Mouse (Mus musculus) adrenal gland, postnatal 25 days (tissue): ENCODE data around the gene Col4a2. TPM values are rescaled to one million over a fixed set of nuclear protein-coding genes. Genes with fewer than 3 reads are reported as not detected.

Source experiments
- DNase-seq: peaks from one replicate; pipeline ENCODE4 v3.0.0; 2021; ENCODE audit warnings: mixed read lengths
- total RNA-seq: library from RNA; stranded (reverse); gene quantifications from 2 replicates; pipeline ENCODE4 v1.2.3, GENCODE M21; 2021

The Col4a2 gene
- total RNA-seq, 1 experiment from 2014 or later = 214 TPM

DNA sequence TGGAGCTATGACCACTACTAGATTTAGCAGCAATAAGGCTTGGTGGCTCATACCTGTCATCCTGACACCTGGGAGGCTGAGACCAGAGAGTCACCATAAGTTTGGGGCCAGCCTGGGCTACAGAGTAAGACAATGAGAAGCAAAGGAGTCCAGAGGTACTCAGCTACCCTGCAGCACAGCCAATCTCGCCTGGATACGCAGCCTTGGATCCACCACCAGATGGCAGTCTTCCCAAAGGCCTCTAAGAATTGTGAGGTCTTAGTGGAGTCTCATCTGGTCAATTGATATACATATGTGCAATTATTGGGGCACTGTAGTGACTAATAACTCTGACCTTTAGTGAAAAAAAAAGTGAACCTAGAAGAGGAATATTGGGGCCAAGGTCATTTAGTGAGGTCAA, 107.0 kb downstream of the Col4a2 start:
- DNase-seq = peak; percentile 50

DNA sequence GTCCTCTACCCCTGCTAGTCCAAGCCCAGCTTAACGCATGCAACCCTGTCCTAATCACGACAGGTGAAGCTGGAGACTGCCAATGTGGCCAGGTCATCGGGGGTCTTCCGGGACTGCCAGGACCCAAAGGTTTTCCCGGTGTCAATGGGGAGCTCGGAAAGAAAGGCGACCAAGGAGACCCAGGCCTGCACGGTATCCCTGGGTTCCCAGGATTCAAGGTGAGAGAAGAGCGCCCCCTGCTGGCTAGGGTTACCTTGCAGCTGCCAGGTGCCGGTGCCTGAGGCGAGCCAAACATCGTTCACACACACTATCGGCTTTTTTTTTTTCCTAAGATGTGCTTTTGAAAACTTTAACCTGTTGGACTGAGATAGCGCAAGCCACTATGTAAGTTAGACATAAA, 108.5 kb downstream of the Col4a2 start:
- DNase-seq = peak; percentile 65

- no peak for DNase-seq
Measured at GRCm38 (mm10) chr8:11421968-11422367, 109.4 kb downstream of the Col4a2 start.

- no peak for DNase-seq
Measured at GRCm38 (mm10) chr8:11423091-11423490, 110.5 kb downstream of the Col4a2 start.

GRCm38 (mm10) chr8:11430688-11431087, 118.1 kb downstream of the Col4a2 start:
- peak; percentile 39 for DNase-seq

DNA sequence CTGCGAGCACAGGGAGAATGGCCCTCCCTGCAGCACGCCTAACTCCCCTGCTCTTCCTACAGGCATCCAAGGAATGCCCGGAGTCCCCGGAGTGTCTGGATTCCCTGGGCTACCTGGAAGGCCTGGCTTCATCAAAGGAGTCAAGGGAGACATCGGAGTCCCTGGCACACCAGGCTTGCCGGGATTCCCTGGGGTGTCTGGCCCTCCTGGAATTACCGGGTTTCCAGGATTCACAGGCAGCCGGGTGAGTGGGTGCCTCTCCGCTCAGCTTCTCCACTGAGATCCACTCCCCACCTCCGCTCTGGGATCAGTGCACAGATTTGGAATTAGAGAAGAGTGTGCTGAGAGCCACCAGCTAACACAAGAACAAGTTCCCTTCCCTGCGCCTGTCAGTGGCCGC, 125.3 kb downstream of the Col4a2 start:
- no peak for DNase-seq

DNA sequence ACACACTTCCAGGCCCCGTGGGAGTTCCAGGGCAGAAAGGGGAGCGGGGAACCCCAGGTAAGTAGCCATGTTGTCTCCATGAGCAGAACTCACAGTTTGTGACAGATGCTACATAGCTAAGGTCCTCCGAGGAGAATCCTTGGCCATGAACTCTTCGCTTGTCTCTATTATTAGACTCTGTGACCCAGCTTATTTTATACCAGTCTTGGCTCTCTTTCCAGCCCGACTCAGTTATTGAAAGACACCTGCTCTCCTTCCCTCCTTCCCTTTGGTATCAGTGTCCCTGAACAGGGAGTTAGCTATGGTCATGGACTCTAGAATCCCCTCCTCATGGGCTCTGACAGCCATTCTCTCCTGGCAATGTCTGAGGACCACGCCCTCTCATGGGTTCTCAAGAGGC, 128.7 kb downstream of the Col4a2 start:
- DNase-seq = no peak

DNA sequence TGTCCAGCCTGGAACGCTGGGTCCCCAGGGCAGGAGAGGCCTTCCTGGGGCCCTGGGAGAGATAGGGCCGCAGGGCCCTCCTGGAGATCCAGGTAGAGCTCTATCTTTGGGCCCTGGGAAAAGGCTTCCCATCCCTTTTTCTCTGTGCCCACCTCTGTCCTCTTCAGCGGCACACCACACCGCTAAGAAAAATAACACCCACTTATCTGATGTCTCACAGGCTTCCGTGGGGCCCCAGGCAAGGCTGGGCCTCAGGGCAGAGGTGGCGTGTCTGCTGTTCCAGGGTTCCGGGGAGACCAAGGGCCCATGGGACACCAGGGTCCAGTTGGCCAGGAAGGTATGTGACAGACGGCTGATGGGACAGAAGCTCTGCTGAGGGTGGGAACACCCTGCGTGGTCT, 131.0 kb downstream of the Col4a2 start:
- no peak for DNase-seq

DNA sequence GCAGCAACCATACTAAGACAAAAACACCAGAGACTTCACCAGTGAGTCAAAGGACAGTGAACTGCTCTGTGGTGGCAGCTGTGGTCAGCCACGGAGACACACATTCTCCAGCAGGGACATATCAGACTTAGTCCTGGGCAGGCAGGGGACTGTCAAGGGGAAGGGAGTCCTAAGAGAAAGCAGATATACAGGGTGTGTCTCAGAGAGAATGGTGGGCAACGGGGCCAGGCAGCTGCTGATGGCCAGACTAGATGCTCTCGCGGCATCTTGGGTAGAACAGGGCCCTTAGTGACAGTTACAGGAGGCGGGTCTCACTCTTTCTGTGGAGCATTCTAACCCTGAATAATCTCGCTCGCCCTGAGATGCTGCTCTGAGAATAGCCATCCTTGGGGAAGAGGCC, 131.6 kb downstream of the Col4a2 start:
- DNase-seq = no peak

- DNase-seq = no peak
Measured at GRCm38 (mm10) chr8:11445790-11446189, 133.2 kb downstream of the Col4a2 start.

GRCm38 (mm10) chr8:11447910-11448570, 135.4 kb downstream of the Col4a2 start:
- DNase-seq = no peak

DNA sequence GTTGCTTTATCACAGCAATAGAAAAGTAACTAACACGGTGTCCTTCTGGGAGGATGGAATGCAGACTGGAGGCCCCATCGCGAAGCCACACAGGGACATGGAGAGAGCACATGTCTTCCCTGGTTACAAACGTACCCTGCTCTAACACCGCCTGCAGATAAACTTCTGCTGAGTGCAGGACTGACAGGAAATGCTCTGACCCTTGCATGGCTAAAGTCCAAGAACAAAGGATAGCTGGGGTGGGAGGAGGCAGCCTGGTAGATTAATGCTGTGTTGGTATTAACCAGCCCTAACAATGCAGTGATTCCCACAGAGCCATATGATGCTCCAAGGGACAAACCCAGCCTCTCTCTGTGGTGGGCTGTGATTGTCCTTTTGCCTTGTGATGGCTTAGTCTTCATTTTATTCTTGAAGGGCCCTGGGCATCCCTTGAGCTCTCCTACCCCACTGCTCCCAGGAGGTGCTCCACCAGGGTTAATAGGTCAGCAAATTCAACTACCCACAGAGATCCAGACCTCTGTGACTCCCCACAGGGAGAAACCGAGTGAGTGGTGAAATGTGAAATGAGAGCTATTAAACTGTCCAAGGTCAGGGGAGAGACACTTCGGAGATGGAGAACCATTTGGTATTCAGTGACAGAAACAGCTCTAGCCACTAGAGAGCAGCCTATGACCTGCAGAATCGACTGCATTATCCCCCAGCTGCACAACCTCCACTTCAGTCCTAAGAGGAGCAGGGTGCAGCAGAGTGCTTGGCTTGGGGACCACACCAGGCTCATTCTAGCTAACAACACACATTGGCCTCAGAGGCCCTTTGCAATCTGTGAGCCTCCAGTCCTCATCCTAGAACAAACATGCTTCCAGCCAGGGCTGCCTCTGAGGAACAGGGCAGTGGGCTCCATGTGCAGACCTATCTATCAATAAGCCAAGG, 137.8 kb downstream of the Col4a2 start:
- DNase-seq = peak; percentile 26

GRCm38 (mm10) chr8:11452152-11452551, 139.5 kb downstream of the Col4a2 start:
- no peak for DNase-seq

DNA sequence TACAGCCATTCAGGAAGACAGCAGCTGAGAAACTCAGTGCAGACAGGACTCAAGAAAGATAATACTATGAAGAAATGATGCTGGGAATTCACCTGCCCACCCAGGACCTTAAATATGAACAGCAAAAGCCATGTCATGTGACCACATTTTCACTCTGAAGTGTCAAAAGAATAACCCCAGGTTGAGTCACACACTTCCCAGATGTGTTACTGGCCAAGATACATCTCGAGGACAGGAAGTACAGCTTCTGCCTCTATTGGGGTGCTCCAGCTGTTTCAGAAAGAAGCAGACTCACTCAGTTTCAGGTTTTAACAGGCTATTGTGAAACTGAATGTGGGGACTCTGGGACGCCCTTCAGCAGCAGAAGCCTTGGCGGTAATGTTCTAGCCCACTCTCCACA, 140.0 kb downstream of the Col4a2 start:
- DNase-seq = no peak

- no peak for DNase-seq
Measured at GRCm38 (mm10) chr8:11452974-11453373, 140.4 kb downstream of the Col4a2 start.

DNA sequence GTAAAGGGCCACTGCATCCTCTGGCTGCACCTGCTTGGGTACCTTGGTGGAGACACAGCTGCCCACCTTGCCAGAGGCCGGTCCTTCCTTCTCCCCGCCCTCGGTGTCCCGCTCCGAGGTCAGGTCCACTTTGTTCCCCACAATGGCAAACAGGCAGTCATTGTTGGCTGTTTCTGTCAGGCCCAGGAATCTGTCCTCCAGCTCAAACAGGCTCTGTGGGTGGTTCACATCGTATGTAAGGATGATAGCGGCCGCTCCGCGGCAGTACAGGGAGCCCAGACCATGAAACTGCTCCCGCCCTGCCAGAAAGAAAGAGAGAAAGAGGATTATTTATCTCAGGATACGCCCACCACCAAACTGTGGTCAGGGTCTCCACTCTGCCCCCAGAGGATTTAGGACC, 141.6 kb downstream of the Col4a2 start:
- no peak for DNase-seq

- DNase-seq = no peak
Measured at GRCm38 (mm10) chr8:11457278-11457677, 144.7 kb downstream of the Col4a2 start.

GRCm38 (mm10) chr8:11457981-11458836, 145.6 kb downstream of the Col4a2 start:
- no peak for DNase-seq

DNA sequence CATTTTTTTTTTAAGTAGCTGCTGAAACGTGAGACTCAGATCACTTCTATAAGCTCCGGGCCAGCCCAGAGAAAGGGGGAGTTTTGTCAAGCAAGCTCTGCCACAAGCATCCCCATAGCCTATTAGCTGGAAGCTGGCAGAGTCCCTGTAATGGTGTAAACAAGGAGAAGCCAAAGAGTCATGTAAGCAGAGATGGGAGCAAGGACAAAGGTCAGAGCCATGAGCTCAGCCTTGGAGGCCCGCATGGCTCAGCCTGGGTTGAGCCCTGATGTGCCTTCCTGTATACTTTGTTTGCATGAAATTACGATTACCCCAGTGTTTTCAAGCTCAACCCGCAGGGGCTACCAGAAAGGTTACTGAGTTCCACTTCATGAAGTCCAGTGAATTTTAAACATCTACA, 146.4 kb downstream of the Col4a2 start:
- DNase-seq = no peak

GRCm38 (mm10) chr8:11460934-11461333, 148.3 kb downstream of the Col4a2 start:
- peak; percentile 45 for DNase-seq

GRCm38 (mm10) chr8:11461847-11462246, 149.2 kb downstream of the Col4a2 start:
- peak; percentile 77 for DNase-seq

DNA sequence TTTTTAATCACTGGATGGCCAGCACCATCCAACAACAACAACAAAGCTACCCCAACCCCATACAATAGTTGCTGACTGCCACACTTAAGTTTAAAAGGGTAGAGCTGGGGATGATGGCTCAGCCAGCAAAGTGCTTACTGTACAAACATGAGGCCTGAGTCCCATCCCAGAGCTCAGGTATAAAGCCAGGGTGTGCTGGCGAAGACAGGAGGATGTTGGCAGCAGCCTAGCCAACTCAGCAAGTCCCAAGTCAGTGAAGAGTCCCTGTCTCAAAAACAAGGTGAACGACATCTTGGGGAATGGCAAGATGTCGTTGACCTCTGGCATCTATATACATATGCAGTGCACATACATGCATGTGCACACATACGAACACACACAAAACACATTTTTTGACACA, 150.0 kb downstream of the Col4a2 start:
- DNase-seq = no peak

- DNase-seq = no peak
Measured at GRCm38 (mm10) chr8:11463541-11463888, 150.9 kb downstream of the Col4a2 start.
